Comparison of ENCODE assay signal across 8 mouse cellular contexts in the genomic region with DNA sequence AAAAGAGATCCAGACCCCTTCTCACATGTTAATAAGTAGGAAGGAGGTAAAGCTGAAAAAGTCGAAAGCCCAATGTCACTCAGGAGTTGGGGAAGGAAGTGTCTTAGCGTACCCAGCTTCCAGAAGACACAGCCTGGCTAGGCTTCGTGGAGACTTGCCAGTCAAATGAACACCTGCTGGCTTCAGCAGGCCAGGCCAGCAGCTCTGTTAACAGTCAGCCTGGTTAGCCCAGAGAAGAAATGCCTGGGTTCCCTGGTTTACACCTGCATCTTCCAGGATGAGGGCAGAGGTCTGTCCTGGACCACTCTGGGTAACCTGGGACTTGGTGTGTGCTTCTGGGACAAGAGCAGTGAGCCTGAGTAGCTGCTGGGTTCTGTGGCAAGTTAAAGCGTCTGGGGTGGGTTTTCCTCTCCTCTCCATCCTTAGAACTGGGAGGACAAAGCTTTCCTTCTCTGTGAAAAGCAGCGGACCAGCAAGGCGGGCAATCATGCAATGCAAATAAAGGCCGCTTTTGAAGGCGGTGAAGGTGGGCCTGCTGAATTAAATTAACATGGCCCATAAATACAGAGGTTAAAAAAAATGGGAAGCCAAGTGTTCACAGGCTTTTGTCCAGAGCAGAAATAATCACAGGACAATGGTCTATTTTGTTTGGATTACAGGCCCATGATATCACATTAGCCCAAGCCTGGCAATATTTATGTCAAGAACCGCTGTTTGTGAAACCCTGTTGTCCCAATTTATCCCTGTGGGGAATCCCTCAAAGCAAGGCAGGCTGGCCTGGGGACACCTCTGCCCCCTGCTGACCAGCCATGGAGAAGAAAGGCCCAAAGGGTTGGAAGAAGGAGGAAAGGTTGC.
DNase-seq lines count a peak whose midpoint lies in the region; ATAC-seq and TF ChIP-seq lines count a peak whose summit lies in the region.

No protein-coding gene starts in this region.

- DNase-seq in liver, adult 2 months (ENCODE audit: extremely low read depth, low read depth, low spot score) = peak; percentile 5
- no peak for DNase-seq in liver
- DNase-seq in cerebellum, adult 11-12 months = peak; percentile 75
- DNase-seq in heart, postnatal 4 days = peak; percentile 61
- DNase-seq in lung, postnatal 36 days = peak; percentile 49
- no peak for DNase-seq in thymus, adult 18-20 months
- no peak for DNase-seq in thymus, adult 2 months

- peak; percentile 64 for TF ChIP-seq CTCF in liver, adult 2 months (IDR thresholded peaks at IDR 0.05; ENCODE audit: low read depth, low read length)
- no peak for TF ChIP-seq CTCF in thymus, adult 2 months (IDR thresholded peaks at IDR 0.05; ENCODE audit: borderline replicate concordance, control insufficient read depth, extremely low read depth, insufficient read depth, low read length, poor library complexity)

- no peak overlapping the region for H3K27ac ChIP-seq in liver, adult 2 months (replicated peaks; ENCODE audit: insufficient read depth, low read depth, low read length)
- no peak overlapping the region for H3K27ac ChIP-seq in thymus, adult 2 months (ENCODE audit: control insufficient read depth, insufficient read depth, low read length)

- H3K27me3 ChIP-seq in liver, adult 2 months (ENCODE audit: control insufficient read depth, insufficient read depth, low read length) = no peaks in the 10 kb centered on the region
- no peaks in the 10 kb centered on the region for H3K27me3 ChIP-seq in thymus, adult 2 months (ENCODE audit: control insufficient read depth, insufficient read depth, low read length)

- no peak for TF ChIP-seq POLR2A in liver, adult 2 months (IDR thresholded peaks at IDR 0.05; ENCODE audit: extremely low read depth, insufficient read depth, low read length)
- no peak for TF ChIP-seq POLR2A in thymus, adult 2 months (IDR thresholded peaks at IDR 0.05; ENCODE audit: control insufficient read depth, extremely low read depth, insufficient read depth, low read length, poor library complexity)

- no peaks in the 10 kb centered on the region for H3K79me2 ChIP-seq in liver, adult 2 months (ENCODE audit: control insufficient read depth, insufficient read depth, low read length)

- no peak overlapping the region for H3K9ac ChIP-seq in liver, adult 2 months (ENCODE audit: low read depth, low read length)

- H3K4me1 ChIP-seq in liver, adult 2 months (ENCODE audit: control insufficient read depth, insufficient read depth, low read length) = no peaks in the 10 kb centered on the region
- no peaks in the 10 kb centered on the region for H3K4me1 ChIP-seq in thymus, adult 2 months (replicated peaks; ENCODE audit: control insufficient read depth, insufficient read depth, low read length)

- H3K36me3 ChIP-seq in liver, adult 2 months (ENCODE audit: control insufficient read depth, insufficient read depth, low read length) = no peaks in the 10 kb centered on the region
- H3K36me3 ChIP-seq in thymus, adult 2 months (ENCODE audit: control insufficient read depth, insufficient read depth, low read length) = no peaks in the 10 kb centered on the region

- no peak overlapping the region for H3K4me3 ChIP-seq in liver, adult 2 months (ENCODE audit: insufficient read depth, low read depth, low read length)
- H3K4me3 ChIP-seq in thymus, adult 2 months (ENCODE audit: control insufficient read depth, insufficient read depth, low read length) = no peak overlapping the region

- no peak for ATAC-seq in frontal cortex, adult (ENCODE audit: low TSS enrichment)

- WGBS in liver, adult 2 months = 80% methylated on average over 9 of the region's 9 CpGs
- WGBS in thymus, adult 2 months = 81% methylated on average over 9 of the region's 9 CpGs

Comparison
In these comparisons a context has a peak if more than half of its experiments do, and no peak if none do; other contexts are left out.
1. DNase-seq: peak in liver, adult 2 months (single experiment), cerebellum, adult 11-12 months (single experiment), heart, postnatal 4 days (single experiment) and lung, postnatal 36 days (single experiment); none in liver (single experiment), thymus, adult 18-20 months (0 of 2) and thymus, adult 2 months (single experiment).